Mouse (Mus musculus) layer of hippocampus, postnatal 10 days (tissue): ENCODE results near the gene Gm37240. TPM values are rescaled to one million over a fixed set of nuclear protein-coding genes. Genes with fewer than 3 reads are reported as not detected.

Source experiments
- DNase-seq, 2 experiments: peaks; one replicate each; pipeline ENCODE4 v3.0.0; 2021; ENCODE audit warnings: low spot score in 2 of 2
- total RNA-seq, 2 experiments: library from RNA; stranded (reverse); gene quantifications; 2 replicates each; pipeline ENCODE4 v1.2.3; 2021

Gene Gm37240
- total RNA-seq, 2 experiments from 2014 or later = 0.75 to 0.80 TPM

DNA sequence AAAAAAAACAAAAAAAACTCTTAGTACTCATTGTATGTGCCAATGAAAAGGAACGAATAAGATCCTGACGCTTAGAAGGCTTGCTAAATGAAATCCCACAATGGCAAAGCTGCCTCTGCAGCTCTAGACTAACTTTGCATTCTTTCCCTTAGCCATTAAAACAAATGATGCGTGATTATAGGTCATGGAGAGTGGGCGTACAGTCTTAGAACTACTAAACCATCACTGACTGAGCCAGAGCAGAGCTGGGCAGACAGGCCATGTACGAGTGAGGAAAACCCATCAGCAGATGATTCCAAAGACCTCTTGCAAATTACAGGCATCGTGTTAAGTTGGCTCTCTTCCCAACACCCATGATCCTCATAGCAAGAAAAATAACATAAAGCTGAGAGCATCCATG, 59.5 kb downstream of the Gm37240 start:
- no peak for DNase-seq

DNA sequence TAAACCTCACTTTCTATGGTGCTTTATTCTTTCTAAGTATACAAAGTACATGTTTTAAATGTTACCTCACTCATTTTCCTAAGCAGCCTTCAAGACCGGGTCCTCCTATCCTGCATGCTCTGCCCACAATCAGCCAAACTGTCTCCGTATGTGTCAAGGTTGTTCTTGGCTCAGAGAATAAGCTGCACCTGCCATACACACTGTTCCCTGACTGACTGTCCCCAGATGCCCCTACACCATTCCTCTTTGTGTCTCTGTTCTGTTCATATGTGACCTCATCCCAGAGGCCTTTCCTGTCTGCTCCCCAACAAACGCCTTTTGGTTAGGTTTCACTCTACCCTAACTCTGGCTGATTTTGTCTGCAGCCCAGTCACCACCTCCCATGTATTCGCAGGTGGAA, 60.0 kb downstream of the Gm37240 start:
- no peak for DNase-seq

DNA sequence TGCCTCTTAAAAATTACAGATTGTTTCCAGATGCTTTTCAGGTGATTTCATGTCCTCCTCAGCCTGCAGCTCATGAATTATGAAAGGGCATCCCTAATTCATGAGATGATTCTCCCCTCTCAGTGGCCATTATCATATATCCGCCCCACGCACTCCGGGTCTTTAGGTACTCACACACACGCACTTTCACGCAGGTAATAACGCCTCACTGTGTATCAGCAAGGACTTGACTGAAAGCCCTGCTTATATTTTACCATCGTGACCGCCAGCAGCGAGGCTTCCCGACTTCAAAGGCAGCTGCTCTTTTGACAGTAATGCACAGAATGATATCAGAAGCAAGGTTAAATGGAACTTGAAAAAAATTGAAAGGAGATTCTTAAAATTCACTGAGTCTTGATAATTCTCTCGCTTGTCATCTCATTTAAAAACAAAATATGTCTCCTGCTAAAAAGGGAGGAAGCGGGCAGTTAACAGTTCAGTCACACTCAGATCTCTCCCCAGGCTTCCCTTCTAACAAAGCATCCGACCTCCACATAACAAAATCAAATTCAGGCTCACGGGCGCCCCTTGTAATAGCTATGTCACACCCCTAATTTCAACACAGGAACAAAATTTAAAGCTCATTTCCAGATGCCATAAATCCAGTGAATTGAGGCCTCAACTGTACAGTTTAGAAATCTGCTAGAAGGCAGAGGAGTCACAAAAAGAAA, 66.3 kb downstream of the Gm37240 start:
- no peak for DNase-seq

DNA sequence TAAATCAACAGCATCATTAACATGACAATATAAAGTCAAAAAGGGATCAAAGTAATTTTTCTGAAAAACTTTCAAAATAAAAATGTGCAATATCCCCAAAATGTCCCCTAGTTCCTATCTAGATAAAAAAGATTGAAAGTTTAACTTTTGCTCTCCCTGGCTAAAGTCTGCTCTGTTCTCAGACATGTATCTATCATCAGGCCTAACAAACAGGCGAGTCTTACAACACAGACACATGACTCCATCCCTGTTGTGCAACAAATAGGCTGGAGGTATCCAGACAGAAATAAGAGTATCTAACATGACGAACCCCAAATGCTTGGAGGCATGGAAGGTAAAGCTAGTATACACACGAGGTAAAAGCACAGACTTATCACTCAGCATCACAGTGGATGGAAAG, 68.0 kb downstream of the Gm37240 start:
- no peak for DNase-seq

DNA sequence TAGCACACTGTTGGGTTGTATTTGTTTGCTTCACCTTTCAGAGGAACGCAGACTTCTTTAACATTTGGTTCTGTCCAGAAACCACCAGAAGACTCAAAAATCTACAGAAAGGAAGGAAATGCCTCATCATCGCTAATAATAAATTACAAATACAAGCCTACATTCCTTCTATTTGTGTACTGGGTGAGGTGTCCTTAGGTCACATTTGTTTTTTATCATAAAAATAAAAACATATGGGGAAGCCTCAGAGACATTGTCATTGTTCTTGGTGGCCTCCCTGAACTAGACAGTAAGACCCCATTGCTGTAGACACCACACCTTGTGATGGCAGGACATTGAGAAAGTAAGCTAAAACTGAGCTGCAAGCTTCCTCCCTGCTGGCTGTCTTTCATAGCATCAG, 70.1 kb downstream of the Gm37240 start, which contains the start of gene Fam160a1:
Fam160a1 (minus strand) TSS at position 101 of the 400 bp plus-strand sequence.
- DNase-seq = no peak

DNA sequence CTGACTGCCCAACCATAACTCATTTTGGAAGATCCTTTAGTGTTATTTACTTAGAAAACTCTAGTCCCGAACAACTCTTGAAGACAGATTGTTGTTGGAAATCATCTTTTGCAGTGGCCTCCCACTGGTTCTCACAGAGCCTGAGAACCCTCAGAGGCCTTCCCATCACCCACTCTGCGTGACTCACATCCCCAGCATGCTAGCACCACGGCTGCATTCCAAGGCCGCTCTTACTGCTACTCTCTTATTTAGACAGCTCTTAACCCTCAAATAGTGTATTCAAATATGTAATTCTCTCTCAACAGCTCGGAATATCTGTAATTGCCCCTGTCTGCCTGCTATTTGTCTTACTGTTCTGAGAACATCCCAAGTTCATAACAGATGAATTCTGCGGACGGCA, 73.1 kb downstream of the Gm37240 start:
- no peak for DNase-seq

DNA sequence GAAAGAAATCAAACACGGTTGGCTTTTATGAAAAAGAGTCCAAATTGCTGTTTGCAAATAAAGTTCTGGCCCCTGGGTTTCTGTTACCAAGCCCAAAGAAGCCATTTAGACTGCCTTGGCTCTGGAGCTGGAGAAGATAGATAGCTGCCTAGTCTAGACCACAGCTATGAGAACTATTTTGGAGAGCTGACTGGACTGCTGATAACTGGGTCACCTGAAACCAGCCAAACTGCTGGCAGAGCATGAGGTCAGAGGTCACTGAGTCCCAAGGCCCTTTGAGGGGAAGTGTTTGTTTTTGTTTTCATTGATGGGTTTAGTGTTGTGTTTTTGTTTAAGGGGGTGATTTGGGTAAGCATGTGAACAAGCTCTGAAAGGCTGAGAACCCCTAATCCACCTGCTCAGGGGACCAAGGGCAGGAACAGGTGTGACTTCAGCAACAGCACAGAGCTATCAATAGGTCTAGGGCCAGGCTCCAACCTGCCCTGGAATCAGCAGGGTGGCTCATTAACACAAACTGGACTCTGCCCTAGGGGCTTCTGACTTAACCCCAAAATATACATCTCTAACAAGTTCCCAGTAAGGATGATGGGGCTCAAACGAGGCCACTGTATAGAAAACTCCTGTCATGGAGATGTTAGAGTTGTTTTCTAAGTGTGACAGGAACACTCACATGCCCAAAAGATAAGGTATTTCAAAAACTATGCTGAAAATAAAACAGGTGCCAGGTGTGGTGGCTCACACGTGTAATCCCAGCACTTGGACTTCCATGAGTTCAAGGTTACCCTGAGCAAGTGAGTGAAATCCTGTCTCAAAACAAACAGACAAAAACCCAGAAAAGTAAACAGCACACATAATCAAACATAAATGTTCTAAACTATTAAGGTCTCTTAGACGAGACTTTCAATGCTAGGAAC, 74.0 kb downstream of the Gm37240 start:
- no peak for DNase-seq

DNA sequence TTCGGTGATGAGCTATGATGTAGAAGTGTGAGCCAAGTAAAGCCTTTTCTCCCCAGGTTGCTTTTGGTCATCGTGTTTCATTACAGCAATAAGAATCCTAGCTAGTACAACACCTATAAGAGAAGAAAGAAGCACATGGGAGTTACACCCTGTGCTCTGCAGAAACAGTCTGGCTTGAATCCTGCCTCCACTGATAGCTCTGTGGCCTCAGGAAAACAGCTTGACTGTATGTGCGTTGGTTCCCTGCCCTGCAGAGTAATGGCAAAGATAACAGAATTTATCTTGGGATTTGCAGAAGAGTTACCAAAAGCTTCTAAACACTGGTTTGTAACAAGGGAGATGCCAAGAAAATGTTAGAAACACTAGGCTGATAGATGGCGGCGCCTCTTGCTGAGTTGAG, 75.3 kb downstream of the Gm37240 start:
- no peak for DNase-seq

DNA sequence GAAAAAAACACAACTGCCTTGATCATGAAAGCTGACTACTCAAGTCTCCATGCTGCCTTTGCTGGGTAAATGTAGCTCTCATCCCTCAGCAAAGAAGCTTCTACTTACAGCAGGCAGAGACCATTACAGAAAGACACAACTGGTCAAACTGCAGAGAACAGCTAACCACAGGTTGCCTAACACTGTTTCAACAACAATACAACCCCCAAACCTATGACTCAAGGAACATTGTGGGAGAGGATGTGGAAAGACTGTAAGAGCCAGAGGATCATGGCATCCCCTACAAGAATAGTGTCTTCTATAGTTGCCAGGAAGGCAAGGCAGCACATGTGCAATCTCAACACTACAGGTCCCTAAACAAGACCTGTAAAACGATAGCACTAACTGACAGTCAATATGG, 94.2 kb downstream of the Gm37240 start:
- no peak for DNase-seq

DNA sequence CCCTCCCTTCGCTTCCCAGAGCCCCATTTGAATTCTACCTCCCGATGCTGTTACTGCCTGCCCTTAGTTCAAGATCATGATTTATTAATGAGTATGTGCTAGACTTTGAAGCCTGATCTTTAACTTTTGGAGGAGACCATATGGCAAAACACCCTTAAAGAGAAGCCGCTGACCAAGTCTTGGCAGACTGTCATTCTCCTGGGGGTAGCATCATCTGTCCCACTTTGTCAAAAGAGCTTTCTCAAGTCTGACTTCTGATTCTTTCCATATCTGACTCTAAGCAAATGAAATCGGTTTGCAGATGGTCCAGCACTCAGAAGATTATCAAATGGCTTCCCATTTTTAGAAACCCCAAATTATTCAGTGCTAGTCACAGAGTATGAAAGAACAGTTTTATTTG, 97.6 kb downstream of the Gm37240 start:
- no peak for DNase-seq

DNA sequence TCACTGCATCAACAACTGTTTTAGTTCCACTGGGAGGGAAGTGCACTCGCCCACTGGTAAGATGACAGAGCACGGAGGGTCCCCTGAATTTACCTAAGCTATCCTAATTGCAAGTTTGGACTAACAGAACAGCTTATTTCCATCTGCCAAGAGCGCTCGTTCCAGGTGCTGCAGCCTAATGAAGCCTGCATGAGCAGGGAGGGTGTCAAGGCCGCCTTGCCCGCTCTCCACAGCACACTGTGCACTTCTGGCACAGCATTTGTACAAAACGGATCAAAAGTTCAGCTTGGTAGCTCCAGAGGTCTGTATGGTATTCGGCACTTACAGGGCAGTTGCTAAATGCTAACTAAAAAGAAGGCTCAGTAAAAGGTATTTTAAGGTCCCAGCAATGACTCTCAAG, 100.8 kb downstream of the Gm37240 start:
- no peak for DNase-seq

DNA sequence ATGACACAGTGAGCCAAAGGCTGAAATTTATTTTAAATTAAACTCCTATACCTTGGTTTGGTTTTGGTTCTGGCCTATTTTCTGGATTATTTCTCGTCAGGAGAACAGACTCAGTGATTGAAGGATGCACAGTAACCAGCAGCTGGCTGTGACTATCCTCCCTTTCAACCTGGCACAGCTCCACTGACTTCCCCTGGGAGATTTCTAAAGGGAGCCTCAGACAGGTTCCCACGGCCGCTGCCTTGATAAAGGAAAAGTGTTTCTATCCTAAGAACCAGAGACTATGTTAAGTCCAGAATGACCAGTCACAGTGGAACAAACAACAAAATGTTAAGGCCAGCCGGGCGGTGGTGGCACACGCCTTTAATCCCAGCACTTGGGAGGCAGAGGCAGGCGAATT, 106.4 kb downstream of the Gm37240 start:
- DNase-seq = no peak

DNA sequence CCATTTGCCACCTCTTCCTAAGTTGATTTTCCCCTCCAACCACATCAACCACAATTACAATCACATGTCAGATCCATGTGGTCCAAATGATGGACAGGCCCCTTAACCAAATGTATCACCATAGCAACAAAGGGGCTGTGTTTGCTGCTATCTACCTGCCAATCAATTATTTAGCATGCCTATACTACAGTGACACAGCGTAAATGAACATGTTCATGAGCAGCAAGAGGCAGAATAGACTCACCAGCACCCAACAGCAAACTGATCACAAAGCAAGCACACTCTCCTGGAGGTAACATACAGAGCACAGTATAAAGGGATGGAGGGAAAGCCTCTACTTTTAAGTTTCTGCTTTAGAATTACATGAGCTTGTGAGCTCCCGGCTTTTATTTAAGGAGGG, 107.0 kb downstream of the Gm37240 start:
- no peak for DNase-seq

DNA sequence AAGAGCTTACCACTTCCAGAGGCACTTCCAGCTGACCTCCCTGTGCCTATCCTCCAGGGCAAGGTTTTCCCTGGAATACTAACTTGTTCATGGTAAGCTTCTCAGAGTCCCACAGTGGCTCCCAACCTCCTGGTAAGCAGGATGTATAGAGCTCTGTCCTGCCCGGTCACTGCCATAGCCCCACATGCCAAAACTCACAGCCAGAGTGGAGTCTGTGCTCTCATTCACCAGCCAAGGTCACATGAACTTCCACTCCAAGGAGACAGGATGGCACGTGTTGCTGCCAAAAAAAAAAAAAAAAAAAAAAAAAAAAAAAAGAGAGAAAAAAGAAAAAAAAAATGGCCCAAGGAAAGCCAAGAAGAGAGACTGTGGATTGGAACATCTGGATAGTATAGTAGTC, 109.5 kb downstream of the Gm37240 start:
- DNase-seq = no peak

DNA sequence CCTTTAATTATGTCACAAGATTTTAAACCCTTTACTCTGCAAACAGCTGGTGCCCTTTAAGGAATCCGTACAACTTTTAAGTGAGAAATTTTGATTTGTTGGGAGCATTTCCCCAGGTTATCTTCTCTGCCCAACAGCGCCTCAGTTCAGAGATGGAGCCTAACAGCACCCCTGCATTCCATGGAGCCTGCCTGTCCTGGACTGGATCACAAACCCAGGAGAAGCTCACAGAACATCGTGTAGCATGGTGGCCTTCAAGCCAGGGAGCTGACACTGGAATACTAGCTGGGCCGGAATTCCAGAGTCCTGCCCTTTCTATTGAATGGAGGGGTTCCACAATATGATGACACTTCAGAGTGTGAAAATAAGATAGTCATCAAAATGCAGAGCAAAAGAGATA, 110.0 kb downstream of the Gm37240 start:
- no peak for DNase-seq

DNA sequence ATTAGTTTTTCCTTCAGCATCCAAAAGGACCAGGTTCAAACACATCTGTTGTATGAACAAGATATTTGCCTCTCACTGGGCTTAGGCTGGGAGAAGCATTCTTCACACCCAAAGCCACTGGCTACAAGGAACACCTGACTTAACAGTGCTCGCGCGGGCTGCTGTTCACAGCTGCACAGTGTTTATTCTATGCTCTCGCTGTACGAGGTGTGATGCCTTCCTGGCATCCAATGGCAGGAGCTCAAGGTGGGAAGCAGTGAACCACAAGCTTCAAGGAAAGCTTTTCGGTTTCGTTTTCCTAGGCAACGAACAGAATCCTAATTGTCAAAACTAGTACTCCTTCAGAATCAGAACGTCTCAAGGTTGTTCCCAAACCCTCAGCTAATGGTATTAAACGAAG, 110.6 kb downstream of the Gm37240 start:
- no peak for DNase-seq

DNA sequence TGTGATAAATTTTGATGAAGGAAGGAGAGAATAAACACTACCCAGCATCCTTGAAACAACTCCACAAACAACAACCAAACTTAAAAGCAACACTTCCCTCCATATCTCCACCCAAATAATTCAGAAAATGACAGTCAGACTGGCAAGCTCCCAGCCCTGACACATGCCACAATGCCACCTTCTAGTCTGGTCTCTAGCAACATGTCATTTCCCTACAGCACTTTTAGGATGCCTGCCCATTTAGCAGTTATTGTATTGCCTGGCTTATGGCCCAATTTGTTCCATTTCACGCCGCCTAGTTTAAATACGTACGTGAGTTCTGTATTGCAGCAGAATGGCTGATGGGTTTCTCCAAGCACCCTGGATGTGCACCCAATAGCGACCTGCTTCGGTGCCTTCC, 111.2 kb downstream of the Gm37240 start:
- no peak for DNase-seq

DNA sequence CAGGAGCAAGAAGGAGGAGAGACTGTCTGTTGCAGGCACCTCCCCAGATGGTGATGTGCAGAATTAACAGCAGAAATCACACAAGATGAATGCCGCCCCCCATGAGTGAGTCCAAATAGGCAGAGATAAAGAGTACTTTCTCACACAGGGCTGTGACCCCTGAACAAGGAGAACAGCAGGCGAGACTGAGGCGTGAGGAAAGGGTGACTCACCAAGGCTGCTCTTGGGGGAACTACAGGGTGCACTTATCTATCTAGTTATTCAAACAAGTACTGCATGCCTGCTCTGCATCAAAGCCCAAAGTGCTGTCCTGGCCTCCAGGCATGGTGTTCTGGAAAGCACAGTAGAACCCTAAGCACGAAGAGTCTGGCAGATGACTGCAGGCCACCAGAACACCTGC, 113.4 kb downstream of the Gm37240 start:
- no peak for DNase-seq

DNA sequence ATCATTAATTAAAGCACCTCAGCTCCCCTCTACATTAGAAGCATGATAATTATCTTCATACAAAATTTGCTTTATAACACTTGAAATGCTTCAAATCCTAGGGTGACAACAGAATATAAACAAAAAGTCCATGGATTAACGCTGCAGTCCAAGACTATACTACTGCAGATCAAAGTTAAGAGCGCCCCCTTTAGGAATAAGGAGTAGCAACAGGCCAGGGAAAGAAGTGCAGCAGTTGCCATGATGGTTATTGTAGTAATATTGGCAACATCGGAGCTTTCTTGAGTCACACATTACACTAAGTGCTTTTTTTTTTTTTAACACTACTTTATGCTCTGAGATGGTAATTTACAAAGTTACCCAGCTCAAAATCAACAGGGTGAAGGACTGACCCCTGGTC, 113.9 kb downstream of the Gm37240 start:
- no peak for DNase-seq

DNA sequence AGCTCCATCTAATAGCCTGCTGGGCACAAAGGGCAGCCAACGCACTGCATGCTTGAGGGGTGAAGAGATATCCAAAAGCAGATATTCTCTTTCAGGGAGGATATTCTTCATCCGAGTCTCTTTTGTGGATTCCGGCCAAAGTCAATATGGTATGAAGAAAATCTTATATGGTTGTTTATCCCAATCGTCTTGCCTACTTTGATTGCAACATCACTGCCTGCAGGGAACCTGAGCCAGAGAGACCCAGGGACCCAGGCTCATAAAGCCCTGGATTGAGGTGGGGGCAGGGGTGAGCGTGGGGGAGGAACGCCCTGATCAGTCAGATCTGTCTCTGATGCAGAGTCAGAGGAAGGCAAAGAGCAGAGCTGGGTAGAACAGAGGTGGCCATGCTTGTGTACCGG, 122.4 kb downstream of the Gm37240 start:
- DNase-seq = no peak

DNA sequence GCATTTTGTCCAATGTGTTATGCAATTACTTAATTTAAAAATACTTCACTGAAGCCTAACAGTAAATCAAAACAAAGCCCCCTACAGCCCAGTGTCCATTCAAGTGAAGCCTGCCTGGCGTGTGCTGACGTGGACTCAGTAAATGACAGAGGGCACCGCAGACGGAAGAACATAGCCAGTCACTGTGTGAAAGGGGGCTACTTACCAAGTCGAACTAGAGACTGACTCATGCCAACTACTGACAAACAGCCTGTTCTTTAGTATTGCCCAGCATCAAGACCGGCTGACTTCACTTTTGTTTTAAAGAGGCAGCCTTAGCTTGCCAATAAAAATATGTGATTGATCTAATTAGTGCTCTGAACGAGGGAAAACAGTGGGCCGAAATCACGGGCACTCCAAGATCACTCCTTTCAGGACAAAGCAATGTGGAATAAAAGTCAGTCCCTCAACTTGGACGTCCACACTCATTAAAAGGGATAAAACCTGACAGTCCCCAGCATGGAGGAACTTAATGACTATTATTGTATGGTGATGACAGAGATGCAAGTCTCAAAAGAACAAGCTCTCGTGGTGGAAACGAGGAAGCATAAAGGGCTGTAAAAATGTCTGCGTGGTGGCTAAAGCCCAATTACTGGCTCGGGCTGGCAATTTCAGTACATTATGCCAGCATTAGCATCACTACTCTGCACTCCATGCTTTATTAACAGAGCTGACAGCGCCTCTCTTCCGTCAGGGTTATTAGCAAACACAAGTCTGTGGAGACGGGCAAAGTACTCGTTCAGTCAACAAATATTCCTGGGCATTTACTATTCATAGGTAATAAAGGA, 123.1 kb downstream of the Gm37240 start:
- no peak for DNase-seq

DNA sequence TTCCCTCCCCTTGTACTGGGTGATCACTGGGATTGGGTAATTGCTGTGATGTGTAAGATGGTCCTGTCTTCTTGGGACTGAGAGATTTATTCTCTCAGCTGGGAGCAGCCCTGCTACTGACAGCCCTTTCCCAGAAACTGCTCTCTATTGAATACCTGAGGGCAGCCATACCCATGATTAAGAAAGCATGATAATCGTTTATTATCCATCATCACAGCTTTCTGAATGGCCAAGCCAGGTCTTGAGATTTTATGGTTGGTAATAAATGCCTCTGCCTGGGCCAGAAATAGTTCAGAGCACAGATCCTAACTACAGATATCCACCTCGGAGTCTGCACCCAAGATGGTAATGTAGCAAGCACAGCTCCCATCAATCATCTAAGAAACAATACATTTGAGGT, 129.4 kb downstream of the Gm37240 start:
- DNase-seq = no peak
